Mouse (Mus musculus) G1E (cell line): Measurements from ENCODE around the gene Coro6.

Experiments used
- CTCF ChIP-seq: IDR thresholded peaks from 2 replicates; pipeline ENCODE4 v1.5.1; 2012; ENCODE audit warnings: low read depth, low read length, inconsistent platforms, mixed read lengths
- GATA1 ChIP-seq: IDR thresholded peaks from 2 replicates; pipeline ENCODE4 v1.6.1; 2012; ENCODE audit warnings: borderline replicate concordance, low read length, inconsistent platforms, mixed read lengths
- GATA2 ChIP-seq: IDR thresholded peaks from 2 replicates; pipeline ENCODE4 v1.6.1; 2012; ENCODE audit warnings: low read depth, low read length, inconsistent platforms, borderline replicate concordance

- no peak for TF ChIP-seq CTCF
- no peak for TF ChIP-seq GATA2
- TF ChIP-seq GATA1, result no peak
These were observed 44.7 kb downstream of the Coro6 start for GRCm38 (mm10) chr11:77506941-77507340.
